Mouse (Mus musculus) cerebellum, adult 2 months (tissue): ENCODE data around the gene Ddx41. TPM values are rescaled to one million over a fixed set of nuclear protein-coding genes. Genes with fewer than 3 reads are reported as not detected.

Source experiments
- DNase-seq, 2 experiments: peaks; one replicate each; pipeline ENCODE4 v3.0.0; 2021
- H3K27ac ChIP-seq: fragments of 200-500 bp; 2 replicates; pipeline ENCODE4 v1.5.1; 2012; ENCODE audit warnings: low read length, control low read depth, inconsistent platforms; ENCODE audit not compliant: insufficient read depth
- H3K27me3 ChIP-seq: fragments of 200-500 bp; 2 replicates; pipeline ENCODE4 v1.6.1; 2012; ENCODE audit warnings: inconsistent platforms, mild to moderate bottlenecking, low read length, moderate library complexity; ENCODE audit not compliant: control insufficient read depth, insufficient read depth
- H3K4me1 ChIP-seq: fragments of 200-500 bp; 2 replicates; pipeline ENCODE4 v1.6.1; 2011; ENCODE audit warnings: low read length; ENCODE audit not compliant: control insufficient read depth, insufficient read depth
- H3K4me3 ChIP-seq: fragments of 200-500 bp; replicated peaks from 2 replicates; pipeline ENCODE3; 2011; ENCODE audit warnings: mild to moderate bottlenecking, low read depth, low read length, control low read depth; ENCODE audit not compliant: insufficient read depth
- CTCF ChIP-seq: fragments of 200-500 bp; IDR thresholded peaks from 2 replicates; pipeline ENCODE4 v1.5.1; 2011; ENCODE audit warnings: low read depth, mild to moderate bottlenecking, control low read depth, low read length, moderate library complexity, borderline replicate concordance; ENCODE audit not compliant: insufficient read depth
- POLR2A ChIP-seq: fragments of 200-500 bp; IDR thresholded peaks from 2 replicates; pipeline ENCODE4 v1.6.1; 2011; ENCODE audit warnings: low read length, control low read depth, borderline replicate concordance; ENCODE audit not compliant: insufficient read depth
- WGBS: fragments of 180-500 bp; shearing (Covaris S2); methylation state at CpG from one replicate; pipeline ENCODE4 v1.1.7; 2018; 5-methylcytosine and 5-hydroxymethylcytosine counted together
- polyA plus RNA-seq: library from polyadenylated mRNA; depleted of rRNA; stranded (reverse); fragments of >200 nt; gene quantifications from 2 replicates; pipeline ENCODE4 v1.2.3, GENCODE M21; 2012; rRNA removed

The Ddx41 gene
- polyA plus RNA-seq, 1 experiment = 66.3 TPM

DNA sequence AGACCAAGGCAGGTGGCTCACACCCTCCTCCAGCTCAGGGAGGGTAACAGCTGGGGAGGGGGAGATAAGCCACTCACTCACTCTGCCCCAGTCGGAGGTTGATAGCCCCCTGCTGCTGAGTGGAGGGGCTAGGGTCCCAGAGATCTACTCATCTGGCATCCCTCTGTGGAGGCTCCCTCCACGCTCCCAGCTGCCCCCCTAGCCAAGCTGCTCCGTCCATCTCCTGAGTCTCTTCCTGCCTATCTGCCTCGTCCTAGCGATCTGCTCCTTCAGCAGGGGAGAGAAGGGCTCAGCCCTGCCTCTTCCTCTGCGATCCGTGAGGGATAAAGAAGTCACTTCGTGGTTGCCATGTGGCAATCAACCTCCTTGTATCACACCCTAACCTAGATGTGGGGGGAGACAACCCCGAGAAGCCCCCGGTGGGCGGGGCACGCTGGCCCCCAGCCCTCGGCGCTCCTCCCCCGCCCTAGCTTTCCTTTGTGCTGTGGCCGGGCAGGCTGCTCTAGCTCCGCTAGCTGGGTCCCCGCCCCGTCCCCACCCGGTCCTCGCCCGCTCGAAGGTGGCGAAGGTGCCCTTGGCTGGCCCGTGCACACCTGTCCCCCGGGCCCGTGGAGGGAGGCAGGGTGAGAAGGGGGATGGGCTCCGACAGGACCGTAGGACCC lies 49.4 kb downstream of the Ddx41 start:
- DNase-seq = peak in 1 of 2 experiments; percentile 35
- Histone ChIP-seq H3K4me1 (peaks cover 4% of the 10 kb centered on the region; the same call in 1 of the 2 replicates), H3K4me3 (peak overlapping the region; percentile 43), H3K27me3 (no peaks in the 10 kb centered on the region), H3K27ac (no peak overlapping the region)
- WGBS = 1% methylated on average over 29 of the region's 29 CpGs
- TF ChIP-seq CTCF (no peak), POLR2A (no peak)

DNA sequence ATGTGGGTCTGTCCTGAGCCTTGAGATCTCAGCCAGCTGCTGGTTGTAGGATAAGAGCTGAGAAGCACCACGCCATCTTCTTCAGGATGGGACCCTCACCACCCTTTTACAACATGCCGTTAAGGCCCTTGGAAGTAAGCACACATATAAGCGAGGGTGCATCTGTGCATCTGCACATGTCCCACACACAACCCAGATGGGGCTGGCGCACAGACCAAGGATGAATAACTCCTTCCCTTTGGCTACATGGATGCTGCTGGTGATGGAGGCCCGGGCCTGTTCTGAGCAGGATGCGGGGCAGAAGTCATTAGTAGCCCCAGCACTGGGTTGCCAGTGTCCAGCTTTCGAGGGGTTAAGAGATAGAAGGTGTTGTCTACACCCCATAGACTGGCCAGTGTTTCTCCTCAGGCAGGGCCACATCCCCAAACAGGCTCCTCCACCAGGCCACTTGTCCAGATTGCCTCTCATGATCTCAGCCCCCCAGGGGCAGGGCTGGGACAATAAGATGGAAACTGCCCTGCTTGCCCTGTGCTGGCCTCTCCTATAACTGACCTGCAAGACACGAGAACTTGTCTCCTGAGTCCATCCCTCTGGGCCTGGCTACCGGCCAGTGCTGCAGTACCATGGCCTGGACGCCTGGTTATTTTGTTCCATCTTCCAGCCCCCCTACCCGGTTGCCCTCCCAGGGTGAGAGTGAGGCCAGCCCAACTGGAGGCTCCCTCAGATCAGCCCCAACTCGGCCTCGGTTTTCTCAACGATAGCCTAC lies 50.2 kb downstream of the Ddx41 start:
- TF ChIP-seq CTCF (no peak), POLR2A (no peak)
- no peak for DNase-seq
- Histone ChIP-seq H3K27ac (no peak overlapping the region), H3K27me3 (no peaks in the 10 kb centered on the region), H3K4me1 (peaks cover 4% of the 10 kb centered on the region; the same call in 1 of the 2 replicates), H3K4me3 (no peak overlapping the region)
- 55% methylated on average over 14 of the region's 14 CpGs for WGBS

DNA sequence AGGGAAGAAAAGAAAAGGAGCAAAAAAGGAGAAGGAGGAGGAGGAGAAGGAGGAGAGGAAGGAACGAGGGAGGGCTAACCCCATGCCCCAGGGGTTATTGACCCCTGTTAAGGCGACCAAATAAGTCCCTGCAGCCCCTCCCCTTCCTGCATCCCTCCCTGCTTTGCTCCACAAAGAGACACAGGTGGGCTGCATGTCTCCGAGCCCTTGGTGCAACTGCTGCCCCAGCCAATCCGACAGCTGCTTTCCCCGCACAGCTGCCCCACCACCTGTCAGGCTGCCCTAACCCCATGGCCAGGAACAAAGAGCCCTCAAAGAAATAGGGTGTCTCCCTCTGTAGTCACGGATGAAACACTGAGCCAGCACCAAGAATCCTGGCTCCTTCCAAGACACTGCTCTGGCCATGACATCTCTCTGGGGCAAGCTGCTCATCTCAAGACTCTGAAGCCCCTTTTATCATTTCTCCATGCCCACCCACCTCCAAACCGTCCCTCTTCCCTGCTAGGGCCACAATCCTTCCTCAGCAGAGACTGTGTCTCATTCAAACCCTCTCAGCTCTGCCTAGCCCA lies 51.9 kb downstream of the Ddx41 start:
- H3K27me3 ChIP-seq = no peaks in the 10 kb centered on the region
- peaks cover 4% of the 10 kb centered on the region; the same call in 1 of the 2 replicates for H3K4me1 ChIP-seq
- 37% methylated on average over 7 of the region's 7 CpGs for WGBS
- DNase-seq = no peak
- H3K4me3 ChIP-seq = no peak overlapping the region
- TF ChIP-seq POLR2A (no peak), CTCF (no peak)
- no peak overlapping the region for H3K27ac ChIP-seq

DNA sequence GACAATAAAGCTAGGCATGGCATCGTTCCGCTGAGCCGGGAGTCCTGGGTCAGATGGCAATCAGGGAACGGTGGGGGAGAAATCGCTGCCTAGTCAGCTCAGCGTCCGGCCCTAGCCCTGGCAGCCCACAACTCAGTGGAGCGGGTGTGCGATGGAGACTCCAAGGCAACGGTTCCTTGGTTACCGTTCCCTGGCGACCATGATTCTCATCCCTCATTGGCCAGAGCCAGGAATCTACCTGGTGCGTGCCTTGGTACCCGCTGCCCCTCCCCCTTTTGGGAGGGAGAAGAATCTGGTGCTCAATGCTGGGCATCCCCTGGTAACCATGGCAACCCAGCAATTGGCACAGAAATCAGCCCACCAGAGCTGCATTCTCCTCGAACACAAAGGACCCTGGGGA lies 52.9 kb downstream of the Ddx41 start:
- WGBS = 9% methylated on average over 15 of the region's 15 CpGs
- Histone ChIP-seq H3K4me1 (peaks cover 4% of the 10 kb centered on the region; the same call in 1 of the 2 replicates), H3K27ac (no peak overlapping the region), H3K4me3 (no peak overlapping the region), H3K27me3 (no peaks in the 10 kb centered on the region)
- TF ChIP-seq POLR2A = no peak
- DNase-seq = peak in 1 of 2 experiments; percentile 24

DNA sequence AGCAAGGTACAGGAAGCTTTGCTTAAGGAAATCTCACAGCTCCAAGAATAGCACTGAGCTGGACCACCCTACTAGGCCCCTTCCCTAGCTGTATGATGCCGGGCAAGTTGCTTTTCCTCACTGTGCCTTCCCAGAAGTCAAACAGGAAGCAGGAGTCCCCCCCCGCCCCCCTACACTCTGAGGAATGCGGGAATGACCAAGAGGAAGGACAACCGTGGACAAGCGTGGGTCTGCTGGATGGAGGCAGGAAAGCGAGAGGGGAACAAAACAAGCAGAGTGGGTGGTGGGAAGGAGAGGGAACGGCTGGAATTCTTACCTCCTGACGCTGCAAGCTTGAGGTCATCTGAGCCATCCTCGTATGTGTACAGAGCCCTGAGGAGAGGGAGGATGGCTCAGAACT lies 53.4 kb downstream of the Ddx41 start:
- 77% methylated on average over 9 of the region's 9 CpGs for WGBS
- no peak overlapping the region for H3K4me3 ChIP-seq
- H3K27me3 ChIP-seq = no peaks in the 10 kb centered on the region
- DNase-seq = no peak
- TF ChIP-seq CTCF (no peak), POLR2A (no peak)
- H3K4me1 ChIP-seq = peaks cover 4% of the 10 kb centered on the region; the same call in 1 of the 2 replicates
- H3K27ac ChIP-seq = no peak overlapping the region

DNA sequence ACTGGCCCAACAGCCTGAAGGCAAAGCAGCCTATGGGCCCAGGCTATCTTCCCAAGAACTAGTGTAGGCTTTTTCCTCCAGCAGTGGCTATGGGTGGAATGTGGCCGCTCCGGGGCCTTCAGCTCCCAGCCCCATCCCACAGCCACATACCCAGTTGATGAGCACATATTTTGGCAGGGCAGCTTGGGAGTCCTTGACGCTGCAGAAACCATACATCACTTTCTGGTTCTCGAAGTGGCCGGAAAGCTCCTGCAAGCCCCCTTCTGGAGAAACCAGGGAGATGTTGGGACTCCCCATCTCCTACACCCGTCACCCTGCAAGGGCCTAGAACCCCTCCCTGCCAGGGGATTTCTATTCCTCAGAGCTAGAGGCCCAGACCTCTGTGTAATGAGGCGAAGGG lies 53.9 kb downstream of the Ddx41 start:
- no peaks in the 10 kb centered on the region for H3K27me3 ChIP-seq
- DNase-seq = no peak
- TF ChIP-seq CTCF = no peak
- no peak for TF ChIP-seq POLR2A
- H3K27ac ChIP-seq = no peak overlapping the region
- no peak overlapping the region for H3K4me3 ChIP-seq
- peaks cover 4% of the 10 kb centered on the region; the same call in 1 of the 2 replicates for H3K4me1 ChIP-seq
- WGBS = 89% methylated on average over 7 of the region's 7 CpGs

Other genes starting within 250 kb of the Ddx41 start
- gene Prelid1, start 216.2 kb downstream of the Ddx41 start, polyA plus RNA-seq = 186 and 191 TPM in 2 replicates
- gene Rab24, start 214.7 kb downstream of the Ddx41 start, polyA plus RNA-seq = 146 and 148 TPM in 2 replicates
- gene Mxd3, start 206.8 kb downstream of the Ddx41 start, polyA plus RNA-seq = 0.17 and 0.38 TPM in 2 replicates
- 65.1 and 66.7 TPM in 2 replicates for gene Lman2, start 173.9 kb downstream of the Ddx41 start, polyA plus RNA-seq
- gene Rgs14, start 166.9 kb downstream of the Ddx41 start, polyA plus RNA-seq = 0.30 and 0.46 TPM in 2 replicates
- not detected in 2 replicates for gene Slc34a1, start 138.5 kb downstream of the Ddx41 start, polyA plus RNA-seq
- not detected in 2 replicates for gene Pfn3, start 121.4 kb downstream of the Ddx41 start, polyA plus RNA-seq
- 0.05 and 0.11 TPM in 2 replicates for gene F12, start 109.9 kb downstream of the Ddx41 start, polyA plus RNA-seq
- 52.7 and 53.9 TPM in 2 replicates for gene Grk6, start 91.6 kb downstream of the Ddx41 start, polyA plus RNA-seq
- gene Prr7, start 72.4 kb downstream of the Ddx41 start, polyA plus RNA-seq = 10.7 and 13.0 TPM in 2 replicates
- 97.4 and 108 TPM in 2 replicates for gene Dbn1, start 48.5 kb downstream of the Ddx41 start, polyA plus RNA-seq
- gene Pdlim7, start 23.0 kb downstream of the Ddx41 start, polyA plus RNA-seq = 66.8 and 67.2 TPM in 2 replicates
- gene Dok3, start 7.4 kb downstream of the Ddx41 start, polyA plus RNA-seq = 9.3 and 9.8 TPM in 2 replicates
- 127 and 128 TPM in 2 replicates for gene Fam193b, start 34.5 kb upstream of the Ddx41 start, polyA plus RNA-seq
- gene Tmed9, start 37.1 kb upstream of the Ddx41 start, polyA plus RNA-seq = 107 and 113 TPM in 2 replicates
- gene B4galt7, start 63.2 kb upstream of the Ddx41 start, polyA plus RNA-seq = 27.9 and 32.0 TPM in 2 replicates
- 63.9 and 64.3 TPM in 2 replicates for gene Caml, start 86.3 kb upstream of the Ddx41 start, polyA plus RNA-seq
- 55.3 and 58.6 TPM in 2 replicates for gene Ddx46, start 98.4 kb upstream of the Ddx41 start, polyA plus RNA-seq
- 63.4 and 72.9 TPM in 2 replicates for gene B230219D22Rik, start 156.5 kb upstream of the Ddx41 start, polyA plus RNA-seq
- 74.3 and 74.9 TPM in 2 replicates for gene Txndc15, start 178.0 kb upstream of the Ddx41 start, polyA plus RNA-seq
- gene Pcbd2, start 190.7 kb upstream of the Ddx41 start, polyA plus RNA-seq = 38.0 and 40.0 TPM in 2 replicates
- 0.51 and 0.65 TPM in 2 replicates for gene Catsper3, start 247.9 kb upstream of the Ddx41 start, polyA plus RNA-seq